Mouse (Mus musculus): Measurements from ENCODE around the gene Cnbp.

GRCm38 (mm10) chr6:87814486-87814885, 36.4 kb downstream of the Cnbp start:
- TF ChIP-seq POLR2A (IDR thresholded peaks at IDR 0.05; ENCODE audit: low read depth, low read length): no peak
- no peak for TF ChIP-seq CTCF (IDR thresholded peaks at IDR 0.05; ENCODE audit: extremely low read depth, insufficient read depth, insufficient read length, insufficient replicate concordance)

All from spleen, adult 2 months (tissue).